Mouse (Mus musculus) retina, embryonic 14.5 days (tissue): ENCODE data around the gene Zfp786.
"Not testable (repeated sequence)": the region's sequence is repeated elsewhere in the genome, so short reads cannot be mapped to it uniquely, and the experiment has no call there.

Experiments used
- DNase-seq: peaks from one replicate; pipeline ENCODE4 v3.0.0-alpha.2; 2015; ENCODE audit warnings: low spot score

Gene Zfp786

GRCm38 (mm10) chr6:47830104-47831078, at the start of gene Zfp786:
Gene Zfp786 (minus strand): TSS chr6:47830867.
- peak; percentile 94 for DNase-seq

GRCm38 (mm10) chr6:47880166-47880565, 49.5 kb upstream of the Zfp786 start:
- DNase-seq = no peak

DNA sequence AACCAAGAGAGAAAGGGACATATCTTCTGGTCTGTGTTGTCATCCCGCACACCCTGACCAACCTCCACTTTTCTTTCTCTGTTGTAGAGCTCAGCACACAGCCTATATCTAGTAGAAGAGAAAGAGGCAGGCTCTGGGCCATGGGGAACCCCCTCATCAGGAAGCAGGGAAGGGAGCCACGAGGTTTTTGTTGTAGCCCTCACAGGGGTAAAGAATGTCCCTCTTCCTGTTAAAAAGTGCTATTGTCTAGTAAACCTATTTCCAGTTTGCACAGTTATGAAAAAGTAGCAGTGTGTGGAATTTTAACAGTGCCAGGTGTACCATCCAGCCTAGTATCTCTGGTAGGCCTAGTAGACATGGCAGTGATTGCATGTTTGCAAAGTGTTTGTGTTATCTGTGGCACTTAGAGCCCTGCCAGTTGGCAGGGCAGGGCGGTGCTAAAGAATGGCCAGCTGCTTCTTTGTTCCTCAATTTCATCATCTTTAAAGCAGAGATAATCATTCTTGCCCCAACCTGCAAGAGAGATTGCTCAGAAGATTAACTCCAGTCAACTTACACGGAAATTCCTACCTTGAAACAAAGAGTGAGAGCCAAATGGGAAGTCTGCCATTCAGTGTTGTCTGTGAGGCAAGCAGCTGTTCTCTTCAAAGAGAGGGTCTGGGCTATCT, 48.5 kb upstream of the Zfp786 start:
- DNase-seq = no peak

DNA sequence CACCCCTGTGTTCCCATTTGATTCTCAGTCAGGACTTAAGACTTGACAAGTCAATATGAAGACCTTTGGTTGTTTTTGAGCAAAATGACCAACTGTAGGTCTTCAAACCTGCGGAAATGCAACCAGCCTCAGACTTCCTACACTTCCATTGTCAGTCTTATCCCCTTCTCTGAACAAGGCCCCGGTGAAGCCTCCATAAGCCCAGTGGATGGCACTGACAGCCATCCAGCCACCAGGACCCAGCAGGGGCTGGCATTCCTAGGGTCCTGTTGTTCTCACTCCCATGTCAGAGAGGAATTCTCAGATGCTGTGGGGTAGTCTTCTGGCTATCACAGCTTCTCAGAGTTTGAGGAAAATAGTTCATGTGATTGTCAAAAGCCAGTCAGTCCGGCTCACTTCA, 47.9 kb upstream of the Zfp786 start:
- DNase-seq = no peak

GRCm38 (mm10) chr6:47878133-47878514, 47.5 kb upstream of the Zfp786 start:
- no peak for DNase-seq

DNA sequence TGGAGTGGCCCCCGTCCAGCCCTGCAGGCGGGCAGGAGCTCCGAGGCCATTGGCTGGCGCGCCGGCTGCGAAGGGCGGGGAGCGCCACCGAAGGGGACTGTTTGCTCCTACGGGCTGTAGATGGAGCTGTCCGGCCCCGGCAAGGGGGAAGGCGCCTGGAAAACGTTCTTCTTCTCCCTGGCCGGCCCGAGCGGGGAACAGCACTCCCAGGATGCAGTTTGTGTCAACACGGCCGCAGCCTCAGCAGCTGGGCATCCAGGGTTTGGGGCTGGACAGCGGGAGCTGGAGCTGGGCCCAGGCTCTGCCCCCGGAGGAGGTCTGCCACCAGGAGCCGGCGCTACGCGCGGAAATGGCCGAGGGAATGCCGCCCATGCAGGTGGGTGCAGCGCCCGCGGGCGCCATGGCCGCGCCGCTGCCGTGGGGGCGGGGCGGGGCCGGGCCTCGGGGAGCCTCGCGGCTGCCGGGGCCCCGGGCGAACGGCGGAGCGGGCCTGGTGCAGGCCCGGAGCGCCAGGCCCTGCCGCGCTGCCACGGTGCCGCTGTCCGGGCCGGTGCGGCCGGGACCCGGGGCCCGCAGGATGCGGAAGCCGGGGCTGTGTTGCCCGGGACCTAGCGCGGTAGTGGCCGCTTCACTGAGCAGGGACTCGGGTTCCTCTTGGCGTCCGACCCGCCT, 46.9 kb upstream of the Zfp786 start:
- DNase-seq = peak; percentile 92

GRCm38 (mm10) chr6:47877058-47877457, 46.4 kb upstream of the Zfp786 start, which contains the start of gene Zfp282:
Gene Zfp282 (plus strand): TSS chr6:47877204.
- no peak for DNase-seq

- DNase-seq = no peak
Observed at GRCm38 (mm10) chr6:47872266-47872665, 41.6 kb upstream of the Zfp786 start.

GRCm38 (mm10) chr6:47857729-47858128, 27.1 kb upstream of the Zfp786 start:
- DNase-seq = not testable (repeated sequence)

DNA sequence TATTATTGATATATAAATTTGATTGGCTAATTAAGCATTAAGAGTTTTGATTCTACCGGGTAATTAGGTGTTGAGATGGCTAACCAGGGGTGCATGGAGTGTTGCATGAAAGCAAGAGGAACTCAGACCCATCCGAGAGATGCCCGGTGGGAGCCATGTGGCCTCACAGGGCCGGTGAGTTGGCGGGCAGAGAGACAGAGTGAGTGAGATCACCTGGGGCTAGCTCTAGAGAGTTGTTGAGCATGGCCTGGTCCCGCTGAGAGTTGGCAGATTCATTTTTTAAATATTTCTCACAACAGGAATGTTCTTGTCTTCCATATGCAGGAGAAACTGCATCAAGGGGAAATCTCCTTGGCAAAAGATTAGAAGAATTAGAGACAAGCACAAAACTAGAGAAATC, 26.6 kb upstream of the Zfp786 start:
- DNase-seq = no peak

GRCm38 (mm10) chr6:47845779-47846178, 15.1 kb upstream of the Zfp786 start:
- DNase-seq = no peak

DNA sequence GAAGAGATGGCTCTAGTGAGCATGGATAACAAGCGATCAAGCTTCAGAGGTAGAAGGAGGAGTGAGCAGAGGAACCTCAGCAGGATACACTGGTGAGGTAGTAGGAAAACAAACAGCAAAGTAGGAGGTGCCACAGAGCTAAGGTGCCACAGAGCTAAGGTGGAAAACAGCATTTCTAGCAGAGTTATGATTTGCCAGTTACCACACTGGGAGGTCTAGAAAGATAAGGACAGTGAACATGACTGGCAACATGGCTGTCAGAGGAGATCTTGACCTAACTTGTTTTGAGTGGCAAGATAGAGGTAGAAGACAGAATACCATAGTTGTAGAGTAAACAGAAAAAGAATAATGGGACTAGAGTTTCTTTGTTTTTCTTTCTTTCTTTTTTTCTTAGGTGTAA, 11.7 kb upstream of the Zfp786 start:
- DNase-seq = no peak

DNA sequence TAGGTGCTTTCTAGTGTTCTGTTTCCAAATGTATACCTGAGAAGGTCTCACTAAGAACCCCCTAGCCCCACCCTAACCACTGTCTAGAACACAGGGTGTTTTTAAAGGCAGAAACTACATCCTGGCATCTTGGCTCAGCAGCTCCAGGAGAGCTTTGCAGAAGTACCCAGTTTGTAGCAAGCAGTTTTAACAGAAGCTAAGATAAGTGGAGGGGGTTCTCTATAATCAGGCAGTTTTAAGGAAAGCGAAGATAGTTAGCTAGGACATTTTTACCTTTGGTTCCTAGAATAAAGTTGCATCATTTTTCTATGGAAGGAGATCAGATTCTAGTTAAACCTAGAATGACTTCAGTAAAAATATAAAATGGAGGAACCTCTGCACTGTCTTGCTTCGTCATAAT, 11.2 kb upstream of the Zfp786 start:
- DNase-seq = no peak

GRCm38 (mm10) chr6:47841077-47841476, 10.4 kb upstream of the Zfp786 start:
- no peak for DNase-seq

- DNase-seq = no peak
Observed at GRCm38 (mm10) chr6:47837630-47838029, 7.0 kb upstream of the Zfp786 start.

DNA sequence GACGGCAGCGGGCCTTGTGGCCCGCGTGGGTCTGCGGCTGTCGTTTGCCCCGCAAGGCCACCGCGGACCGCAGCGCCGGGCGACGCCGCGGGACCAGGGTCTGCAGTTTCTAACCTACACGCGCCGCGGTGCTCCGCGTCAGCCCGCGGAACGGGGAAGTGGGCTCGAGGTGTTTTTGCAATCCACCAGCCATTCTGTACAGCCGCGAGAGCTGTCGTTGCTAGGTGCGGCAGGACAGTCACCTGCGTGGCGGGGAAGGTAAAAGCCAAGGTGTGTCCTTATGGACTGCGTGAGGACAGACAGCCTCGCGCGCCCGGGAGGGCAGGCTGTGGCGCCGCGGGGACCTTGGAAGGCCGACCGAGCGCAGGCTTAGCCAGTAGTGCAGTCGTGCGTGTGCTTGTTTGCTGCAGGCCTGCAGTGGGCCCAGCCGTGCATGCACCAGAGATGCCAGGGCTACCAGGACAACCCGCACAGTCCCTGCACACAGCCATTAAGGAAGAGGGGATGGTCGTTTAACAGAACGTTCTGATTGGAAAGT, 5.4 kb upstream of the Zfp786 start:
- peak; percentile 70 for DNase-seq

- DNase-seq = peak; percentile 96
Observed at GRCm38 (mm10) chr6:47835482-47835983, 4.9 kb upstream of the Zfp786 start, which contains the start of gene Zfp398. Gene Zfp398 (plus strand): TSS chr6:47835661.

- DNase-seq = no peak
Observed at GRCm38 (mm10) chr6:47832220-47832619, 1.6 kb upstream of the Zfp786 start.

DNA sequence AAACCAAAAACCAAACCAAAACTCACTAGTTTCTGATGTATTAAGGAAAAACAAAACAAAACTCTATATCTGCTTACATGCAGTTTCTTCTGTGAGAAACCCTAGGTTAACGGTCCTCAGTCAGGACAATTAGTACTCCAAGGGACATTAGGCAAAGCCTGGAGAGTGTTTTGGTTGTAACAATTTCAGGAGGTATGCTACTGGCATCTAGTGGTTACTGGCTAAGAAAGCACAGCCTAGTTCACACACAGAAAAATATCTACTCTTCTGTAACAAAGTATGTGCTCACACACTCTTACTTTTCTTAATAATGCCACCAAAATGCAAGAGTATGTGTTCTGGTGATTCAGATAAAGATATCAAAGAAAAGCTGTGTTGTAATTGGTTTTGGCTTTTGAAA, 1.7 kb downstream of the Zfp786 start:
- DNase-seq = peak; percentile 64

GRCm38 (mm10) chr6:47827462-47827861, 3.2 kb downstream of the Zfp786 start:
- DNase-seq = no peak

- DNase-seq = no peak
Observed at GRCm38 (mm10) chr6:47824241-47824640, 6.4 kb downstream of the Zfp786 start.

- no peak for DNase-seq
Observed at GRCm38 (mm10) chr6:47821776-47822175, 8.9 kb downstream of the Zfp786 start.
